Mouse (Mus musculus): ENCODE measurements around the gene Npvf. TPM values are rescaled to one million over a fixed set of nuclear protein-coding genes. Genes with fewer than 3 reads are reported as not detected.
"Not testable (repeated sequence)": the region's sequence is repeated elsewhere in the genome, so short reads cannot be mapped to it uniquely, and the experiment has no call there.

Gene Npvf
- total RNA-seq, 1 experiment: not detected

DNA sequence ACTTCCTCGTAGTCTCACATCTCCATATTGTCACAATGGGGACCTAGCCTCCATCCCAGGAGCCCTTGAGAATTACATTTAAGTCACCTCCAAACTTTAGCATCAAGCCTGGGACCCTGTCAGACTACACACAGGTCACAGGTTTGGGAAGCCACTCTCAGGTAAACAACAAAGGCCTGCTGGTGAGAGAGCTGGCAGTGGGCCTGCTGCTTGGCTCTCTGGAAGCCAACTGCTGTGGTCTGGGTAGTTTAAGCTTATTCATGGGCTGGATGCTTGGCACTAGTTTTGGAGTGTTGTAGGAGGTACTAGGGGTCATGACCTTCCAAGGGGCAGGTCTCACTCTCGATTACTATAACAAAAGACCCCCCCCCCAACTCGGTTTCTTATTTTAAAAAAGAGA is 7.6 kb downstream of the Npvf start:
- no peak overlapping the region for H3K4me3 ChIP-seq (ENCODE audit: insufficient read depth in 1 of 2, low read depth in 1 of 2, low read length in 2 of 2, poor library complexity in 1 of 2, severe bottlenecking in 1 of 2)
- H3K9me3 ChIP-seq (ENCODE audit: control insufficient read depth, insufficient read depth, low read depth, low read length): no peaks in the 10 kb centered on the region
- DNase-seq (ENCODE audit: low read depth, low spot score): no peak
- in situ Hi-C loops (cut with MboI; ENCODE audit: low sequenced_read_pairs in 2 of 2, unreplicated experiment in 2 of 2): no loop called here
- H3K9ac ChIP-seq (ENCODE audit: insufficient read depth, low read depth, low read length, poor library complexity, severe bottlenecking): no peak overlapping the region
- no peaks in the 10 kb centered on the region for H3K4me1 ChIP-seq (ENCODE audit: control insufficient read depth in 2 of 2, insufficient read depth in 2 of 2, low read length in 2 of 2, poor library complexity in 1 of 2)
- TF ChIP-seq HCFC1 (IDR thresholded peaks at IDR 0.05; ENCODE audit: borderline replicate concordance, insufficient read depth, low read length) (no peak), MAFK (IDR thresholded peaks at IDR 0.05; ENCODE audit: insufficient read depth, low read depth, low read length) (no peak), ZNF384 (IDR thresholded peaks at IDR 0.05; ENCODE audit: low read depth, low read length) (no peak), ZC3H11A (IDR thresholded peaks at IDR 0.05; ENCODE audit: borderline replicate concordance, low read depth, low read length) (no peak), CHD2 (IDR thresholded peaks at IDR 0.05; ENCODE audit: low read depth, low read length) (no peak)
- H3K36me3 ChIP-seq (ENCODE audit: control insufficient read depth, insufficient read depth, low read length, poor library complexity, severe bottlenecking): no peaks in the 10 kb centered on the region
- no peak overlapping the region for H3K27ac ChIP-seq (ENCODE audit: insufficient read depth, low read depth, low read length, poor library complexity, severe bottlenecking)

DNA sequence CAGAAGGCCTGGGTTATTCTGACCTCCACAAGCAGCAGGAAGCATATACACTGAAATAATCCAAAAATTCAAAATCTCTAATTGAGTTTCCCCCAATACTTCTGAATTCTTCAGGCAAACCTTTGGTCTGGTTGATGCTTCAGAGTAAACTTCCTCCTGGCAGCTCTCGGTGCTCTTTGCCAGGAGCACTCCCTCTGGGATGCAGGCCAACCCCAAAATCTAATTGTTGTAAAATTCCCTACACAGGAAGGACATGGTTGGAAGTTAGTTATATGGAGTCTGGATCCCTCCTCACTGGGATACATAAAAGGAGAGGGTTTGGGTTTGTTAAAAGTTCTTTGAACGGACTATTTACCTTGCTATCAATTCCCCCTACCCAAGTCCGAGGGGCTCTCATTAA is 9.5 kb downstream of the Npvf start:
- Histone ChIP-seq H3K27ac (ENCODE audit: insufficient read depth, low read depth, low read length, poor library complexity, severe bottlenecking) (no peak overlapping the region), H3K9ac (ENCODE audit: insufficient read depth, low read depth, low read length, poor library complexity, severe bottlenecking) (no peak overlapping the region), H3K4me3 (ENCODE audit: insufficient read depth in 1 of 2, low read depth in 1 of 2, low read length in 2 of 2, poor library complexity in 1 of 2, severe bottlenecking in 1 of 2) (no peak overlapping the region), H3K4me1 (ENCODE audit: control insufficient read depth in 2 of 2, insufficient read depth in 2 of 2, low read length in 2 of 2, poor library complexity in 1 of 2) (no peaks in the 10 kb centered on the region), H3K9me3 (ENCODE audit: control insufficient read depth, insufficient read depth, low read depth, low read length) (no peaks in the 10 kb centered on the region), H3K36me3 (ENCODE audit: control insufficient read depth, insufficient read depth, low read length, poor library complexity, severe bottlenecking) (no peaks in the 10 kb centered on the region)
- in situ Hi-C loops (cut with MboI; ENCODE audit: low sequenced_read_pairs in 2 of 2, unreplicated experiment in 2 of 2): no loop called here
- TF ChIP-seq ZNF384 (IDR thresholded peaks at IDR 0.05; ENCODE audit: low read depth, low read length) (no peak), HCFC1 (IDR thresholded peaks at IDR 0.05; ENCODE audit: borderline replicate concordance, insufficient read depth, low read length) (no peak), ZC3H11A (IDR thresholded peaks at IDR 0.05; ENCODE audit: borderline replicate concordance, low read depth, low read length) (no peak), CHD2 (IDR thresholded peaks at IDR 0.05; ENCODE audit: low read depth, low read length) (no peak), MAFK (IDR thresholded peaks at IDR 0.05; ENCODE audit: insufficient read depth, low read depth, low read length) (no peak)
- DNase-seq (ENCODE audit: low read depth, low spot score): no peak

DNA sequence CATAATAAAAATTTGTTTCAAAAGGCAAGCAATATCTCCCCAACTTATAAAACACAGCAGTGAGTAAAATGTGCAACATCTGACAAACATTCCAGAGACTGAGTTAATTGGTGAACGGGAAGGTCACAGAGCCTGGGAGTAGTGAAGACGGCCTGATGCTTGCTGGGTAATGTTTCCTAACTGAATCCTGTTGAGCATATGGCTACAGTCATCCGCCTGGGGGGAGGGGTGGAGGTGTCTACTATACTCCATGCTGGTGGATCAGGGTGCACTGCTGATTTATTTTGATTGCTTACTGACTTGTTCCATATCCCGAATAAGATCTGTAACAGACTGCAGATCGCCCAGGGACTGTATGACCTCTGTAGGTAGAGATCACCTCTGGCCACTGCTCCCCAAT is 12.3 kb downstream of the Npvf start:
- DNase-seq (ENCODE audit: low read depth, low spot score): no peak
- TF ChIP-seq HCFC1 (IDR thresholded peaks at IDR 0.05; ENCODE audit: borderline replicate concordance, insufficient read depth, low read length) (no peak), CHD2 (IDR thresholded peaks at IDR 0.05; ENCODE audit: low read depth, low read length) (no peak), ZNF384 (IDR thresholded peaks at IDR 0.05; ENCODE audit: low read depth, low read length) (no peak), ZC3H11A (IDR thresholded peaks at IDR 0.05; ENCODE audit: borderline replicate concordance, low read depth, low read length) (no peak), MAFK (IDR thresholded peaks at IDR 0.05; ENCODE audit: insufficient read depth, low read depth, low read length) (no peak)
- peaks cover 3% of the 10 kb centered on the region; the same call in 1 of the 2 replicates for H3K9me3 ChIP-seq (ENCODE audit: control insufficient read depth, insufficient read depth, low read depth, low read length)
- no peak overlapping the region for H3K4me3 ChIP-seq (ENCODE audit: insufficient read depth in 1 of 2, low read depth in 1 of 2, low read length in 2 of 2, poor library complexity in 1 of 2, severe bottlenecking in 1 of 2)
- H3K4me1 ChIP-seq (ENCODE audit: control insufficient read depth in 2 of 2, insufficient read depth in 2 of 2, low read length in 2 of 2, poor library complexity in 1 of 2): no peaks in the 10 kb centered on the region
- H3K27ac ChIP-seq (ENCODE audit: insufficient read depth, low read depth, low read length, poor library complexity, severe bottlenecking): no peak overlapping the region
- in situ Hi-C loops (cut with MboI; ENCODE audit: low sequenced_read_pairs in 2 of 2, unreplicated experiment in 2 of 2): no loop called here
- H3K36me3 ChIP-seq (ENCODE audit: control insufficient read depth, insufficient read depth, low read length, poor library complexity, severe bottlenecking): no peaks in the 10 kb centered on the region
- H3K9ac ChIP-seq (ENCODE audit: insufficient read depth, low read depth, low read length, poor library complexity, severe bottlenecking): no peak overlapping the region

DNA sequence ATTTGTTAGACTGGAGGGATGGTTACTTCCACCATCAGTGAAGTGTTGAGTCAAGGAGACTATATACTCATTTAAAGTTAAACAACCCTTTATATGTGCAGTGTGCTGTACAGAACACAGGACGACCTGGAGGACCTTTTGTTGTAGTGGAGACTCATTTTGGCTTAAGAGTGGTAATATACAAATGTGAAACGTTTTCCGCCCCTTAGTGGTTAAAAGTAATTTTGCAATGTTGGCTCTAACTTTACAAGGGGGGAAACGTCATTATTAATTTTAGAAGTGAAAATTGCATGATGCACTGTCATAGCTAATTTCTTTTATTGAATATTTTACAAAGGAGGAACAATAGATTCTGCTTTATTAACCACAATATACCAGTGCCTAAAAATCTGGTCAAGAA is 13.9 kb downstream of the Npvf start:
- Histone ChIP-seq H3K36me3 (ENCODE audit: control insufficient read depth, insufficient read depth, low read length, poor library complexity, severe bottlenecking) (no peaks in the 10 kb centered on the region), H3K4me1 (ENCODE audit: control insufficient read depth in 2 of 2, insufficient read depth in 2 of 2, low read length in 2 of 2, poor library complexity in 1 of 2) (no peaks in the 10 kb centered on the region), H3K4me3 (ENCODE audit: insufficient read depth in 1 of 2, low read depth in 1 of 2, low read length in 2 of 2, poor library complexity in 1 of 2, severe bottlenecking in 1 of 2) (no peak overlapping the region), H3K27ac (ENCODE audit: insufficient read depth, low read depth, low read length, poor library complexity, severe bottlenecking) (no peak overlapping the region), H3K9me3 (ENCODE audit: control insufficient read depth, insufficient read depth, low read depth, low read length) (peaks cover 9% of the 10 kb centered on the region), H3K9ac (ENCODE audit: insufficient read depth, low read depth, low read length, poor library complexity, severe bottlenecking) (no peak overlapping the region)
- in situ Hi-C loops (cut with MboI; ENCODE audit: low sequenced_read_pairs in 2 of 2, unreplicated experiment in 2 of 2): no loop called here
- DNase-seq (ENCODE audit: low read depth, low spot score): no peak
- TF ChIP-seq ZC3H11A (IDR thresholded peaks at IDR 0.05; ENCODE audit: borderline replicate concordance, low read depth, low read length) (no peak), ZNF384 (IDR thresholded peaks at IDR 0.05; ENCODE audit: low read depth, low read length) (no peak), CHD2 (IDR thresholded peaks at IDR 0.05; ENCODE audit: low read depth, low read length) (no peak), HCFC1 (IDR thresholded peaks at IDR 0.05; ENCODE audit: borderline replicate concordance, insufficient read depth, low read length) (no peak), MAFK (IDR thresholded peaks at IDR 0.05; ENCODE audit: insufficient read depth, low read depth, low read length) (no peak)

DNA sequence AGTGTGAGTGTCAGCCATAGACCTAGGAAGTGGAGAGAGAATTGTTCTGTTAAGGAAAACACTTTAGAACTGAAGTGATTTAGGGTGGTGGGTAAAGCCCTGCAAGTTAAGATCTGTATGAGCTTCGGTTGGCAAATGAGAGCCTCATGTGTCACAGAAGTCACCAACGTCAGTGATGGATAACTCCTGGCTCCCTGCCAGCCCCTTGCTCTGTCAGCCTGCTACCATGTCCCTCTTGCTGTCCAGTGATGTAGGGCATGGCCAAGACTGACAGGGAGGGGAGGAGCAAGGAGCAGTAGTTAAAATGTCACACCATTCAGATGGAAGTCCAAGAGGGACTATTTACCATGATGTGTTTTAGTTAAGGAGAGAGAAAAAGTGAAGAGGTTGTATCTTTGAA is 14.6 kb downstream of the Npvf start:
- peaks cover 2% of the 10 kb centered on the region; the same call in 1 of the 2 replicates for H3K36me3 ChIP-seq (ENCODE audit: control insufficient read depth, insufficient read depth, low read length, poor library complexity, severe bottlenecking)
- no peak for DNase-seq (ENCODE audit: low read depth, low spot score)

DNA sequence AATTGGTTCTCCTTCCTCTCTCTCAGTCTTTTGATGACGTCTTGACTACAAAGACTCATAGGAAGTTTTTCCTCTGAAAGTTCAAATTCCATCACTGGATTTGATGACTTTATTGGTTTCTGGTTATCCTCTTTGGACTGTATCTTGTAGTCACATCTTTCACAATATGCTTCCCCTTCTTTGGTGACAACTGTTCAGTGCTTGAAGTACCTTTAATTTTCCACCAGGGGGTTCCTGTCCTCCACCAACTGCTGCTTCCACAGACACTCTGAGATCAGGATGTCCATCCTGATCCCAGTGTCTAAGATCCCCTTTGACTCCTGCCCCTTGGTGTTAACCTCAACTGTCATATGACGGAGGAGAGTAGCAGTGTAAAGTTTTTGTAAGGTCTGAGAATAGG is 28.1 kb downstream of the Npvf start:
- H3K9ac ChIP-seq (ENCODE audit: insufficient read depth, low read depth, low read length, poor library complexity, severe bottlenecking); H3K4me3 ChIP-seq (ENCODE audit: insufficient read depth in 1 of 2, low read depth in 1 of 2, low read length in 2 of 2, poor library complexity in 1 of 2, severe bottlenecking in 1 of 2); H3K27ac ChIP-seq (ENCODE audit: insufficient read depth, low read depth, low read length, poor library complexity, severe bottlenecking); H3K9me3 ChIP-seq (ENCODE audit: control insufficient read depth, insufficient read depth, low read depth, low read length); DNase-seq (ENCODE audit: low read depth, low spot score); in situ Hi-C loops (cut with MboI; ENCODE audit: low sequenced_read_pairs in 2 of 2, unreplicated experiment in 2 of 2); H3K4me1 ChIP-seq (ENCODE audit: control insufficient read depth in 2 of 2, insufficient read depth in 2 of 2, low read length in 2 of 2, poor library complexity in 1 of 2); H3K36me3 ChIP-seq (ENCODE audit: control insufficient read depth, insufficient read depth, low read length, poor library complexity, severe bottlenecking): not testable (repeated sequence)

More for the DNA sequence above, 14.6 kb downstream of the Npvf start:
- Histone ChIP-seq H3K4me1 (ENCODE audit: control insufficient read depth in 2 of 2, insufficient read depth in 2 of 2, low read length in 2 of 2, poor library complexity in 1 of 2) (no peaks in the 10 kb centered on the region), H3K27ac (ENCODE audit: insufficient read depth, low read depth, low read length, poor library complexity, severe bottlenecking) (no peak overlapping the region), H3K4me3 (ENCODE audit: insufficient read depth in 1 of 2, low read depth in 1 of 2, low read length in 2 of 2, poor library complexity in 1 of 2, severe bottlenecking in 1 of 2) (no peak overlapping the region), H3K9me3 (ENCODE audit: control insufficient read depth, insufficient read depth, low read depth, low read length) (peaks cover 14% of the 10 kb centered on the region), H3K9ac (ENCODE audit: insufficient read depth, low read depth, low read length, poor library complexity, severe bottlenecking) (no peak overlapping the region)
- no peak for TF ChIP-seq ZC3H11A (IDR thresholded peaks at IDR 0.05; ENCODE audit: borderline replicate concordance, low read depth, low read length)
- TF ChIP-seq CHD2 (IDR thresholded peaks at IDR 0.05; ENCODE audit: low read depth, low read length): no peak
- TF ChIP-seq MAFK (IDR thresholded peaks at IDR 0.05; ENCODE audit: insufficient read depth, low read depth, low read length): no peak
- no peak for TF ChIP-seq ZNF384 (IDR thresholded peaks at IDR 0.05; ENCODE audit: low read depth, low read length)
- TF ChIP-seq HCFC1 (IDR thresholded peaks at IDR 0.05; ENCODE audit: borderline replicate concordance, insufficient read depth, low read length): no peak
- in situ Hi-C loops (cut with MboI; ENCODE audit: low sequenced_read_pairs in 2 of 2, unreplicated experiment in 2 of 2): no loop called here

DNA sequence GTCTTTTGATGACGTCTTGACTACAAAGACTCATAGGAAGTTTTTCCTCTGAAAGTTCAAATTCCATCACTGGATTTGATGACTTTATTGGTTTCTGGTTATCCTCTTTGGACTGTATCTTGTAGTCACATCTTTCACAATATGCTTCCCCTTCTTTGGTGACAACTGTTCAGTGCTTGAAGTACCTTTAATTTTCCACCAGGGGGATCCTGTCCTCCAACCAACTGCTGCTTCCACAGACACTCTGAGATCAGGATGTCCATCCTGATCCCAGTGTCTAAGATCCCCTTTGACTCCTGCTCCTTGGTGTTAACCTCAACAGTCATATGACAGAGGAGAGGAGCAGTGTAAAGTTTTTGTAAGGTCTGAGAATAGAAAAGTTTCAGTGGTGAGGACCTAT is 36.0 kb downstream of the Npvf start:
- DNase-seq (ENCODE audit: low read depth, low spot score); H3K27ac ChIP-seq (ENCODE audit: insufficient read depth, low read depth, low read length, poor library complexity, severe bottlenecking); in situ Hi-C loops (cut with MboI; ENCODE audit: low sequenced_read_pairs in 2 of 2, unreplicated experiment in 2 of 2); H3K9me3 ChIP-seq (ENCODE audit: control insufficient read depth, insufficient read depth, low read depth, low read length); H3K36me3 ChIP-seq (ENCODE audit: control insufficient read depth, insufficient read depth, low read length, poor library complexity, severe bottlenecking); H3K4me3 ChIP-seq (ENCODE audit: insufficient read depth in 1 of 2, low read depth in 1 of 2, low read length in 2 of 2, poor library complexity in 1 of 2, severe bottlenecking in 1 of 2); H3K4me1 ChIP-seq (ENCODE audit: control insufficient read depth in 2 of 2, insufficient read depth in 2 of 2, low read length in 2 of 2, poor library complexity in 1 of 2); H3K9ac ChIP-seq (ENCODE audit: insufficient read depth, low read depth, low read length, poor library complexity, severe bottlenecking): not testable (repeated sequence)
